Mouse (Mus musculus) T-helper 2 cell (primary cell): ENCODE measurements around the gene Junb.

Experiments used
- in situ Hi-C: fragments of 300-600 bp; cut with MboI, MseI; formaldehyde crosslinking; loops from one replicate; pipeline ENCODE4 v1.15.1; 2025; ENCODE audit warnings: high pct_unique_total_duplicates

Junb gene

GRCm38 (mm10) chr8:84989311-84989731 is 10.8 kb upstream of the Junb start:
- in situ Hi-C loops = loop anchor here (10.0 kb wide), 1 partner anchor 325 kb away; the partner anchor contains the start of gene Ier2

DNA sequence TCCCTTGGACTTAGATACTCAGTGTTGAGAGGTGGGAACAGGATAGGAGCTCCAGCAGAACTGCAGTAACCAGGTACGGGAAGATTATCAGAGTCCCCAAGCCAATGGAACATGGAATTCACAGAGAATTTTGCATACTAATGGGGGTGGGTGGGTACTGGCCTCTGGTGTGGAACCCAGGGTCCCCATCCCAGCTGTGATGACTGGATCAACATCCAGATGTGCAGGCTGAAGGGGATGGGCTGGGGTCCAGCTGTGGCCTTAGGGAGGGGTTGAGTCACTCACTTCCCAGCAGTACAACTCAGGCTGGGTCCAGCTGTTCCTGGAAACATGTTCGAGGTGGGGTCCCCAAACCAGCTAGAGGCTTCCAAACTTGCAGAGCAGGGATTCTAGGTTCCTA is 9.4 kb upstream of the Junb start:
- in situ Hi-C loops = loop anchor here (10.0 kb wide), 1 partner anchor 323 kb away; the partner anchor contains the start of gene Ier2

DNA sequence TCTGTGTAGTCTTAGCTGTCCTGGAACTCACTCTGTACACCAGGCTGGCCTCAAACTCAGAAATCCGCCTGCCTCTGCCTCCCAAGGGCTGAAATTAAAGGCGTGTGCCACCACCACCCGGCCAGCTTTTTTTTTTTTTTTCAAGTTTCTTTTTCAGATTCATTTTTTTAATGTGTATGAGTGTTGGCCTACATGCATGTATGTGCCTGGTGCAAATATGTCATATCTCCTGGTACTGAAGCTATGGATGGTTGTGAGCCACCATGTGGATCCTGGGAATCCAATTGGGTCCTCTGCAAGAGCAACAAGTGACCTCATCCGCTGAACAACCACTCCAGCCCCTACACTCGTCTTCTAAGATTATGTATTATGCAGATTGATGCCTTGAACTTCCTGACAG is 8.9 kb upstream of the Junb start:
- in situ Hi-C loops = loop anchor here (10.0 kb wide), 1 partner anchor 323 kb away; the partner anchor contains the start of gene Ier2

DNA sequence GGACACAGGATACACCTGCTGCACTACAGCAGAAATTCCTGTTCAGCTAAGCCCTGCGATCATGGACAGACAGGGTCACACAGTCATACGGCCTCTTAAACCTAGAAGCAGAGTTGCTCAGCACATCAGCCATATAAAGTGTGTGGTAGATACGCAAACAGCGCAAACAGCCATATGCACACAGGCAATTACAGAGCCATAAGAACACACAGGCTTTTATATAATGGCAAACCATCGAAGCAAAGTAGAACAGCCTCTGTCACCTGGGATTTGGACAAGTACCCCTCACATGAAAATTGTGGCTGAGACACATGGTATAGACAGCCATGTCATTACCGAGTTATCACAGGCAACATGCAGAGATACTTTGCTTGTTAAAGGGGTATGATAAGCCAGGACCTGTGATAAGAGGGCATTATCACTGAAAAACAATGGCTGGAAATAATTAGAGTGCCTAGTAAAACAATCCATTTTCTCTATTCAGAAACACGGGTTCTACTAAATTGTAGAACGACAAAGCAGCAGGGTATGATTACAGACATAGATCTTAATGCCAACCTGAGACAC is 7.9 kb upstream of the Junb start:
- in situ Hi-C loops = loop anchor here (10.0 kb wide), 1 partner anchor 322 kb away; the partner anchor contains the start of gene Ier2

- in situ Hi-C loops = loop anchor here (10.0 kb wide), 1 partner anchor 321 kb away; the partner anchor contains the start of gene Ier2
These were observed 7.3 kb upstream of the Junb start for GRCm38 (mm10) chr8:84985684-84986378.

- in situ Hi-C loops = loop anchor here (10.0 kb wide), 1 partner anchor 320 kb away; the partner anchor contains the start of gene Ier2
These were observed 6.6 kb upstream of the Junb start for GRCm38 (mm10) chr8:84985049-84985683.

DNA sequence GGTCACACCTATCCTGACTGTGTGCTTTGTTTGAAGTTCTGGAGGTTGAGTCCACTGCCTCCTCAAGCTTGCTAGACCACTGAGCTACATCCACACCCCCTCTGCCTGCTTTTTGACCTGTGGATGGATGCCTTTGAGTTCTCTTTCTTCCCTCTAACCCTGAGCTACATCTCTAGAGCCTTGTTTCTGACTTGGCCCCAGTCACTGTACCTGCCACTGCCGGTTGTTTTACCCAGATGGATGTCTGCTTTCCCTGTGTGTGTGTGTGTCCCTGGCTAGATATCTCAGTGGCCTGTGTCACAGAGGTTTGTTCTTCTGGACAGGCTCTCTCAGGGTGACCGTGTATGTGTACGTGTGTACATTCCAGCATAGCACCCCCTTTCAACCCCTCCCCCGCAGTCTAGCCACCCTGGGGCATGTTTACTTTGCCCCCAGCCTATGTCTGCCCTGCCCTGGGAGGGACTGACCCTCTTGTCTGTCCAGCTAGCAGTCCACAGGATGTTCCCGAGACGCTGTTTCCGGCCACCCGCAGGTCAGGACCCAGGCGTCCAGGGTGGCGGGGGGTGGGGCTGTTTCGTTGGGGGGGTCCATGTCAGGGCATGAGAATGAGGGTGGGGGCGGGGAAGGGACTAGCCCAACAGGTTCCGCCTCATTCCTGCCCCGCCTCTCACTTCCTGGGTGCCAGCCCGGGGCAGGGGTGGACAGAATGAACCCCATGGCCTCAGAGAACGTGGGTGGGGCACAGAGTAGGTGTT is 6.0 kb upstream of the Junb start:
- in situ Hi-C loops = loop anchor here (10.0 kb wide), 1 partner anchor 320 kb away; the partner anchor contains the start of gene Ier2

GRCm38 (mm10) chr8:84982499-84983011 is 4.0 kb upstream of the Junb start:
- in situ Hi-C loops = loop anchor here (10.0 kb wide), 1 partner anchor 318 kb away; the partner anchor contains the start of gene Ier2

GRCm38 (mm10) chr8:84981644-84982498 is 3.4 kb upstream of the Junb start:
- in situ Hi-C loops = loop anchor here (10.0 kb wide), 1 partner anchor 317 kb away; the partner anchor contains the start of gene Ier2

DNA sequence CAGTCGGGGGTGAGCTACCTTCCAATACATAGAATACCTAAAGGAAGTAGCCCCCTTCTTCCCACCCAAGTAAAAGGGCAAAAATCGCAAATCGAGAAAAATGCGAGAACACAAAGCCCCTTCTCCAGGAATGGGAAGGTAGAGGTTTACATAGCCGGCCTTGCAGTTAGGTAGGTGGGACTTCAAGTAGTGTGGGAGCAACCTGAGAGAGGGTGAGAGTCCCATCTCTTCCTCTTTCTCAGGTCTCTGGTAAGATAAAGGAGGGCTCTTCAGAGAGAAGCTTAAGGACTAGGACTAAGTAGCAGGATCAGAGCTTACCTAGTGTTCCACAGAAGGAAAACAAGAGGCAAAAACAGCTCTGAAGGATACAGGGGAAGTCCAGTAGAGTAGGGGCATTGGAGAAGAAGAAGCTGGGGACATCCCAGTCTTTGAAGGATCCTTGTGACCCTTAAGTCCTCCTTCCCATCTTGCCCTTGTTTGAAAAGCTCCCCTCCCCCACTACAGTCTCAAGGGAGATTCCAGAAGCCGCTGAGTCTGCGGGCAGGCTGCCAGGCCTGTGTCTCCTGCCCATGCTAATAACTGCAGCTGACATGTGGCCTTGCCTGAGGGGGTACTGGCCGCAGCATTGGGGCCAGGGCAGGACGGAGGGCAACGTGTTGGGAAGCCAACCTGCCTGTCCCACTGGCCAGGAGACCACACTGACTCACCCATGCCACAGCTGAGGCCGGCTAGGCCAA is 2.3 kb upstream of the Junb start:
- in situ Hi-C loops = loop anchor here (10.0 kb wide), 1 partner anchor 316 kb away; the partner anchor contains the start of gene Ier2

DNA sequence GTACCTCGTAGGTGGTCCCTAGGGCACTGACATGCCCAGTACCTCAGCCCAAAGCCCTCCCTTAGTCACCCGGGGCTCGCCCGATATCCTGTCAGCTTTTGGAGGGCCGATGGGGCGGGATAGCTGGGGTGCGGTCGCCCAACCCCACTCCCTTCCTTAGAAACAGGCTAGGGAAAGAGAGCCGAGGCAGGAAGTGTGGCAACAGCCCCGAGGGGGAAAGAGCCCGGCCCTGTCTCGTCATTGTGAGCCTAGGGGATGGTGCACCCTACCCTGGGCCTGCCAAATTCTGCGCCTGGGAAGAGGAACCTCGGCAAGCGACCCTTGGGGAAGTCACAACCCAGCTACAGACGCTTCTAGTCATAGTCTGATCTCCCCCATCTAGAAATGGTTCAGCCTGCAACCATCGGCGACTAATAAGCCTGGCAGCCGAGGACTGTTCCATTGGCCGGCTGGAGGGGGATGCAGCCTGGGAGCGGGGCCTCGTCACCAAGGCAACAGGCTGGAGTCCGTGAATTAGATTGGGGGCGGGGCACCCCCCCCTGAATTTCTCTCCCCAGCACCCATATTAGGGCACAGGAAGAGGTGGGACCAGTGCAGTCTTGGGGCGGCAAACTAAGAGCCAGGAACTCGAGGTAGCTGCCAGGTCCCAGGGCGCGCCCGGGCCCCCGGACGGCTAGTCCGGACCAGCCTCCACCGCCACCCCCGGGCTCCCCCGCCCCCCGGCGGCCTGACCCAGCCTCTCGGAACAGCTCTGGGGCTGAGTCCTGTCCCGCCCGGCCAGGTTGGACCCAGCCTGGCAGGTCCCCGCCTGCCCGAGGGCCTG is 1.3 kb upstream of the Junb start:
- in situ Hi-C loops = loop anchor here (10.0 kb wide), 1 partner anchor 315 kb away; the partner anchor contains the start of gene Ier2

DNA sequence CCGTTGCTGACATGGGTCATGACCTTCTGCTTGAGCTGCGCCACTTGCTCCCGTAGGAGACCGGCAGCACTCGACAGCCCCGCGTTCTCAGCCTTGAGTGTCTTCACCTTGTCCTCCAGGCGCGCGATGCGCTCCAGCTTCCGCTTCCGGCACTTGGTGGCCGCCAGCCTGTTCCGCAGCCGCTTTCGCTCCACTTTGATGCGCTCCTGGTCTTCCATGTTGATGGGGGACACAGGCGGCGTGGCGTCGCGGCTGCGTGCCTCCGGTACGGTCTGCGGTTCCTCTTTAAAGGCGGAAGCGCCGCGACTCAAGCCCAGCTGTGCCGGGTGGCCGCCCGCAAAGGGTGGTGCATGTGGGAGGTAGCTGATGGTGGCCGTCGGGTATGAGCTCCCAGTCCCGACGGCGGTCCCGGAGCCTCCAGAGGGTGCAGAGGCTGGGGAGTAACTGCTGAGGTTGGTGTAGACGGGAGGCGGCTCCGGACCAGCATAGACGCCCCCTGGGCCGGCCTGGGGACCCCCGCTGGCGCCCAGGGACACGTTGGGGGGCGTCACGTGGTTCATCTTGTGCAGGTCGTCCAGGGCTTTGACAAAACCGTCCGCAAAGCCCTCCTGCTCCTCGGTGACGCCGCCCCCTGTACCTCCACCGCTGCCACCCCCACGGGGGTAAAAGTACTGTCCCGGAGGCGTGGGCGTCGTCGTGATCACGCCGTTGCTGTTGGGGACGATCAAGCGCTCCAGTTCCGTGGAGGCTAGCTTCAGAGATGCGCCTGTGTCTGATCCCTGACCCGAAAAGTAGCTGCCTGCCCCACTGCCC is 877 bp downstream of the Junb start:
- in situ Hi-C loops = no loop called here

- in situ Hi-C loops = no loop called here
These were observed 1.6 kb downstream of the Junb start for GRCm38 (mm10) chr8:84976763-84977434.

GRCm38 (mm10) chr8:84976031-84976762 is 2.3 kb downstream of the Junb start:
- in situ Hi-C loops = no loop called here

- in situ Hi-C loops = no loop called here
These were observed 3.1 kb downstream of the Junb start for GRCm38 (mm10) chr8:84975434-84975833.

DNA sequence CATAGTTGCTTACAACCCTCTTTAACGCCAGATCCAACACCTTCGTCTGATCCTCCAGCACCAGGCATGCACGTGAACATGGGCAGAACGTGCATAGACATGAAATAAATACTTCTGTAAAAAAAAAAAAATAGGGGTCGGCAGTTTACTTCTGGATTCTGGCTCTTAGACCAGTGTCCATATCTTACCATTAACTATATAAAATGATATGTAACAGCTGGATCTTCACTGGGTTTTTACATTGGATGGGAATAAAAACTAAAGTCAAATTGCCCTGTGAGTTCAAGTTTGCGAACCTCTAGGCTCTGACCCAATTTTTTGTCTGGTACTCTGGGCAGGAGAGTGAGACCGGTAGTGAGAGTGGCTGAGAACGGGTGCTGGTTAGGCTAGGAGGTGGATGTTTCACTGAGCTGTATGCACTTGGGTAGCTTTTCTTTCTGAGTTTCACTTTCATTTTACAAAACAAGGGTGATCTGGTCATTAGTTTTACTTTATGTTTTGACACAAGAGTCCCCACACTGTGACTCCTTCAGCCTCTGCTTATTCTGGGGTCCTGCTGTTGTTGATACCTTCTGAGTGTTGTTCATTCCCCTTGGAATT is 3.9 kb downstream of the Junb start:
- in situ Hi-C loops = no loop called here
